Mouse (Mus musculus) forebrain, embryonic 11.5 days (tissue): ENCODE measurements at regions not wholly inside any gene's neighbourhood (a gene's known extent, or its start where the extent isn't known, plus 50 kb on each side); places are given as distances from the start of the nearest gene placed in this dataset.

ENCODE experiments used
- ATAC-seq: fragments of 200-750 bp; cut with Nextera tagmentation; replicated peaks from 2 replicates; pipeline ENCODE4 v1.8.0; 2017; ENCODE audit warnings: moderate TSS enrichment; ENCODE audit not compliant: low FRiP score
- DNase-seq: peaks from one replicate; pipeline ENCODE4 v3.0.0-alpha.2; 2017; ENCODE audit warnings: low spot score
- H3K27ac ChIP-seq: fragments of 300-500 bp; sonication (generic); 2 replicates; pipeline ENCODE4 v1.5.1; 2014; ENCODE audit warnings: low read depth, low read length
- H3K27me3 ChIP-seq: fragments of 300-500 bp; sonication (generic); 2 replicates; pipeline ENCODE4 v1.6.1; 2014; ENCODE audit warnings: mild to moderate bottlenecking, low read length, mixed read lengths; ENCODE audit not compliant: control insufficient read depth, insufficient read depth
- H3K36me3 ChIP-seq: fragments of 300-500 bp; sonication (generic); 2 replicates; pipeline ENCODE4 v1.6.1; 2014; ENCODE audit warnings: mild to moderate bottlenecking, low read length, moderate library complexity, mixed read lengths; ENCODE audit not compliant: control insufficient read depth, insufficient read depth
- H3K4me1 ChIP-seq: fragments of 300-500 bp; sonication (generic); replicated peaks from 2 replicates; pipeline ENCODE4 v1.6.1; 2014; ENCODE audit warnings: low read length, mixed read lengths; ENCODE audit not compliant: control insufficient read depth, insufficient read depth
- H3K4me2 ChIP-seq: fragments of 300-500 bp; sonication (generic); 2 replicates; pipeline ENCODE4 v1.6.1; 2014; ENCODE audit warnings: low read depth, mild to moderate bottlenecking, low read length, moderate library complexity, mixed read lengths; ENCODE audit not compliant: severe bottlenecking
- H3K4me3 ChIP-seq: fragments of 300-500 bp; sonication (generic); 2 replicates; pipeline ENCODE4 v1.5.1; 2014; ENCODE audit warnings: low read depth, low read length
- H3K9ac ChIP-seq: fragments of 300-500 bp; sonication (generic); 2 replicates; pipeline ENCODE4 v1.6.1; 2014; ENCODE audit warnings: low read length
- H3K9me3 ChIP-seq: fragments of 300-500 bp; sonication (generic); 2 replicates; pipeline ENCODE4 v1.6.1; 2016; ENCODE audit warnings: low read length, mixed read lengths; ENCODE audit not compliant: control insufficient read depth
- WGBS: fragments of 180-500 bp; shearing (Covaris S2); extraction: QIAGEN DNeasy Blood & Tissue Kit; methylation state at CpG from one replicate; pipeline ENCODE4 v1.1.7; 2014; 5-methylcytosine and 5-hydroxymethylcytosine counted together

DNA sequence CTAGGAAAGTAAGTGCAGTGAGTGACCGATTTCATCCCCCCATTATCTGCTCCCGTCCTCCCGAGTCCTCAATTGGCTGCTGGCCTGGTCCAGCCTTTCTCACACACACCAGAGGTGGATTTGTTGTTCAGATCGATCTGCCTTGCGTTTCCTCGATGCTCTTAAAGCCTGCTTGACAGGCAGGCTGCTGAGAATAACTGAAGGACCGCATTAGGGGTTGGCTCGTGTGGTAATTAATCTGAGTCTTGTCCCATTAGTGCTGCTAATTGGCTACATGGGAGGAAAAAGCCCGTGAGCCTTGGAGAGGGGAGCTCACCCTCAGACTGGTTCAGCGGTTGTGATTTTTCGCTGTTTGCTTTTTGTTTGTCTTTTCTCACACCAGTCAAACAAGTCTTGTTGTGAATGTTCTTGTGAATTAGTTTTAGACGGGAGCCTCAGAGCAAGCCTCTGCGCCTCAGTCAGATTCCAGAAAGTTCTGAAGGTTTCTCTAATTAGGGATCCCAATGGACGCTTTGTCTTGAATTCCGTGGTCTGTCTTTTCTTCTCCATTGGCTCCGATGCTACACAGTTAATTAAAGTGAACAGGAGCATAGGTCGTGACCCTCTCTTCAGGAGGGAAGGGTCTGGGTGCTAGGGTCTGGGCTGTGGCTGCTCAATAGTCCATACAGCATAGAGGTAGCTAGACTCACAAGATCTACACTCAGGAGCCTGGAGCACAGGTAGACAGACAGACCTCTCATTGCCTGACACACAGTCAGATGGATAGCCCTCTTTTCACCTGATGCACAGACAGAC, 226.1 kb upstream of the BB014433 start:
- no peaks in the 10 kb centered on the region for H3K27me3 ChIP-seq
- WGBS: 7% methylated on average over 17 of the region's 17 CpGs
- H3K27ac ChIP-seq: no peak overlapping the region
- H3K4me3 ChIP-seq: no peak overlapping the region
- ATAC-seq (peak; percentile 90), DNase-seq (peak; percentile 70)
- no peak overlapping the region for H3K4me2 ChIP-seq
- no peaks in the 10 kb centered on the region for H3K9me3 ChIP-seq
- no peaks in the 10 kb centered on the region for H3K36me3 ChIP-seq
- H3K4me1 ChIP-seq: peaks cover 2% of the 10 kb centered on the region; the same call in 1 of the 2 replicates
- H3K9ac ChIP-seq: no peak overlapping the region

DNA sequence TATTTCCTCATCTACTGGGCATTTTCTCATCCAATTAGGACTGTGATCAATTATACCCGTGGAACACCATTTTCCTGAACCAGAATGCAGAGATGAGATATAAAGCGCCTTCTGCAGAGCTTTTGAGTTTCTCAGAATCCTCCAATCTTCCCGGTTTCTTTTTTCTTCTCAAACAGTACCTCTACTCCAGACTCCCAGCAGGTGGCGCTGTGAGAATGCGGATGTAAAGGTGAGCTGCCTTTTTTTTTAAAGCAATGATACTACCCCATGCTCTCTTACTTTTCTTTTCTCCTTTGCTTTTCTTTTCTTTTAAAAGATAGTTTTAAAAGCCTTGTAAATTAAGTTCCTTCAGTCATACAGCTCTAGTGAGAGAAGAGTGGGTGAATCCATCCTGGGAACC, 224.4 kb upstream of the BB014433 start:
- 8% methylated on average over 5 of the region's 5 CpGs for WGBS
- no peak for ATAC-seq
- no peak overlapping the region for H3K9ac ChIP-seq
- peaks cover 2% of the 10 kb centered on the region; the same call in 1 of the 2 replicates for H3K4me1 ChIP-seq
- H3K27me3 ChIP-seq: no peaks in the 10 kb centered on the region
- no peaks in the 10 kb centered on the region for H3K9me3 ChIP-seq
- H3K27ac ChIP-seq: no peak overlapping the region
- DNase-seq: peak; percentile 81
- no peak overlapping the region for H3K4me3 ChIP-seq
- no peaks in the 10 kb centered on the region for H3K36me3 ChIP-seq
- no peak overlapping the region for H3K4me2 ChIP-seq

DNA sequence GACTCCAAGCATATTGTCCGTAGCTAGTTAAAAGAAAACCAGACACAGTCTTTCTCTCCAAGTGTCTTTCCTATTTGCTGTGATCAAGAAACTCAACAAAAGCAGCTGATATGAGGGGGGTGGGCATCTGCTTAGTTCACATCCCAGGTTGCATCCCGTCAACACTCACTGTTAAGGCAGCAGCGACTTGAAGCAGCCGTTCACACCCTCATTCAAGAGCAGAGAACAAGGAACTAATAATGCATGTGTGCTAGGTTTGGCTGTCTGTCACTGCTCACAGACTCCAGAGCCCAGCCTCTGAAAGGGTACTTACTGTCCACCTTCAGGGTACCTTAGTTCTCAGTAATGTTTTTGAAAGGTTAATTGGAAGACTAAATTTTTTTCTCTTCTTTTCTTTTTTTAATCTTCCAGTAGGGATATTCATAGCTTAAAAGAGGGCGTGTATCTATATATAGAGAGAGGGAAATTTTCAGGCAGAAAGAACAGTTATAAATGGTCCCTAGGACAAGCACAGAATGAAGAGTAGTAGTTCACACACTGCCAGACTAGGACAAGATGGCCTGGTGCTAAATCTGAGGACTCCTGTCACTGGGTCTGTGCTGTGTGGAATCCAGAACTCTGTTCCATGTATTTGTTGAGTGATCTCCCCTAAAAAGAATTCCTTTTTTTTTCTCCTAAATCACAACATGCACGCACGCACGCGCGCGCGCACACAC, 199.1 kb upstream of the BB014433 start:
- ATAC-seq: no peak
- Histone ChIP-seq H3K27me3 (no peaks in the 10 kb centered on the region), H3K9me3 (no peaks in the 10 kb centered on the region), H3K36me3 (no peaks in the 10 kb centered on the region), H3K4me2 (no peak overlapping the region), H3K4me3 (no peak overlapping the region), H3K4me1 (no peaks in the 10 kb centered on the region), H3K9ac (no peak overlapping the region), H3K27ac (no peak overlapping the region)
- no peak for DNase-seq
- 93% methylated on average over 12 of the region's 12 CpGs for WGBS

DNA sequence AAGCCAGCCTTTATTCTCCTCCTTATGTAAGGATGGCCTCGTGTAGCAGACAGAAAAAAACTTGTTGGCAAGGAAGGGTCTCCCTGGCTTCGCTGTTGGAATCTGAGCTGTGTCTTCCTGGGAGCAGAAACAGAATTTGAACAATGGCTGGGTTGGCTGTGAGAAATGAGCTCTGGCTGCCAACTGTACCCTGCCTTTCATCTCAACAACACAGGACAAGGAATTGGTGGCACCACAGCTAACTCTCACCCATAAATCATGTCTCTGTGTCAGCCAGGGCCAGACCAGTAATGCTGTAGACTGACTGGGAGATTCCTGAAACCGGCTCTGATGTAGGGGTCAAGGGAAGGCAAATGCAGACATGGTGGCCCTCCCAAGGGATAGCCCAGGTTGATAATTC, 189.5 kb upstream of the BB014433 start:
- no peak overlapping the region for H3K27ac ChIP-seq
- H3K9me3 ChIP-seq: no peaks in the 10 kb centered on the region
- 84% methylated on average over 3 of the region's 3 CpGs for WGBS
- no peak for DNase-seq
- H3K9ac ChIP-seq: no peak overlapping the region
- no peak for ATAC-seq
- no peaks in the 10 kb centered on the region for H3K36me3 ChIP-seq
- no peaks in the 10 kb centered on the region for H3K27me3 ChIP-seq
- H3K4me1 ChIP-seq: no peaks in the 10 kb centered on the region
- H3K4me3 ChIP-seq: no peak overlapping the region
- no peak overlapping the region for H3K4me2 ChIP-seq

DNA sequence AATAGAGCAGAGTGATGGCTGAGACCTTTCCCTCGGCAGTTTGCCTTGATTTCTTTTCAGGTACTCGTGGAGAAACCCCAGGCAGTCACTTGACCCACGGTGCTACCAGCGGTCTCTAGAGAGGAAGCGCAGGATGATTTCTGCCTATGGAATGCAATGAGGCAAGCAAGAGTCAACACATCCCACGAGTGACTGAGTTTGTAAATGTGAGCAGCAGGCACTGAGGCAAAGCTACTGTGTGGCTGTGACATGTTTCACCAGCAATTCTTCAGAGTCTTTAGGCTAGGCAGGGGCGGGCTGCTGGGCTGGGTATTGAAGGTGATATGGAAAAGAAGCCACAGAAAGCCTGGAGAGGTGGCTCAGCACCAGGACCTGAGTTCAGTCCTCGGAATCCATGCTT, 187.4 kb upstream of the BB014433 start:
- Histone ChIP-seq H3K27me3 (no peaks in the 10 kb centered on the region), H3K4me2 (no peak overlapping the region), H3K9me3 (no peaks in the 10 kb centered on the region), H3K27ac (no peak overlapping the region), H3K9ac (no peak overlapping the region), H3K4me1 (no peaks in the 10 kb centered on the region), H3K4me3 (no peak overlapping the region), H3K36me3 (no peaks in the 10 kb centered on the region)
- DNase-seq (no peak), ATAC-seq (no peak)
- 66% methylated on average over 8 of the region's 8 CpGs for WGBS

DNA sequence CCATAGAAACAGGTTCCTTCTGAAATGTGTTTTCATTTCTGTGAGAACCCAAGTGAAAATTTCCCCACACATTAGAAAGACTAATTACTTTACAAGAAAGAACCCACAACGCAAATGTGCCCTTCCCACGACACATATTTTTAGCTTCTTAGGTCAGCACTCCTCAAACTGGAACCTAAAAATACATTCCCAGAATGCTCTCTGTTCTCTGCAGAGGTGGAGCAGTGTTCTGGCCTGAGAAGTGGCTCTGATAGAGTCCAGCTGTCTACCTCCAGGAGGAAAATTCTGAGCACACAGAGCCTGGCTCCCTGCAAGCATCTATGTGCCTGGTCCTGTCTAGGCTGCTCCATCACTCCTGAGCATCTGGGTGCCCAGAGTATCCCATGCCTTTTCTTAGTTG, 184.3 kb upstream of the BB014433 start:
- Histone ChIP-seq H3K4me3 (no peak overlapping the region), H3K9me3 (no peaks in the 10 kb centered on the region), H3K27ac (no peak overlapping the region), H3K27me3 (no peaks in the 10 kb centered on the region), H3K4me2 (no peak overlapping the region), H3K4me1 (no peaks in the 10 kb centered on the region), H3K9ac (no peak overlapping the region), H3K36me3 (no peaks in the 10 kb centered on the region)
- ATAC-seq (no peak), DNase-seq (no peak)
- WGBS: 91% methylated on average over 2 of the region's 2 CpGs

DNA sequence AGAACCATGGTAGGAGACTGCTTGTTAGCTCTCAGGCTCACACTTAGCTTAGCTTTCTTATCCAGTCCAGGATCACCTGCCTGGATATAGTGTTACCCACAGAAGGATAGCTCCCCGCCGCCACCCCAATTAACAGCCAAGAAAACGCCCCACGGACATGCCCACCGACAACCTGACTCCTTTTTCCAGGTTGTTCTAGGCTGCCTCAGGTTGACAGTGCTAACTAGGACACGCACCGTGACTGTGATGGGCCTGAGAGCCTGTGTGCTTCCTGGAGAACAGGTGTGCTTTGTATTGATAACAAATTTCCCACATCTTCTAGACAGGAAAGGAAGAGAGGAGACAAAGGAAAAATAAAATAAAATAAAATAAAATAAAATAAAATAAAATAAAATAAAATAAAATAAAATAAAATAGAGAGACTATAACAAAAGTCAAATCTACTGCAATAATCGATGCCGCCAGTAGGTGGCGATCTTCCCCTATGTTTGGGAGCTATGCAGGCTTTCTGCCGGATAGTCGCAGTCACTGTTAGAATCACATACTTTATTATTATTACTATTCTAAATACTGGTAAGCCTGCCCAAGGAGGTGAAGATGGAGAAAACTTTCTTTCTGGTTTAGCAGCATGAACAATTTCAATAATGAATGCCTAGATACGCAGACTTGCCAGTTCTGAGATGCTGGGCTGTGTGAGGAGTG, 175.5 kb upstream of the BB014433 start:
- ATAC-seq: peak; percentile 45

DNA sequence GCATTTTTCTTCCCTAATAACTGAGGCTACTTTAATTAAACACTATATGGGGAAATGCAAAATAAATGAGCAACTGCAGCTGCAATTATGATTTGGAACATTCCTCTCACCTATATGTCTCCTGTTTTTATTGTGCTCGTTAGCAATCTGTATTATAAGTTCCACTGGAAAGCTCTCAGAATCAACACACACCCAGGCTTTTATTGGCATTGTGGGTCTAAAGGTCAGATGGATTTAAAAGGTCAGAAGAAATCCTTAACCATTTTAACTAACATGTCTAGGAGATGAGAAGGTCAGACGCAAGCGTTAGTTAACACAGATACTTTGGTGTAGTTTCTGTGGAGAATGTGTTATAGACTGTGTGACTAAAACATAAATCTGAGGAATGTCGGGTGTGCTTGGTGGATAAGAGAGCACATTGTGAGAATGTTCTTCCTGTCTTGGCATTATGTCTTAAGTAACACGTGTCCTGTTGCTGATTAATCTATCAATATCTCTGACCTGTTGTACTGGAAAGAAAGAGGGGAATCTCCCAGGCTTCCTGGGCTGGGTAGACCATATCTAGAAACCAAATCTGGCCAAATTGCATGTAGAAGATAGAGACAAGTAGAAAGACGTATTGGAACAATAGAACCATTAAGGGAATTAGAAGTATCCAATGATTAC, 164.1 kb upstream of the BB014433 start:
- H3K36me3 ChIP-seq: no peaks in the 10 kb centered on the region
- H3K27me3 ChIP-seq: no peaks in the 10 kb centered on the region
- no peak overlapping the region for H3K4me2 ChIP-seq
- no peak overlapping the region for H3K27ac ChIP-seq
- H3K4me3 ChIP-seq: no peak overlapping the region
- H3K4me1 ChIP-seq: no peaks in the 10 kb centered on the region
- no peak for ATAC-seq
- 76% methylated on average over 6 of the region's 6 CpGs for WGBS
- no peaks in the 10 kb centered on the region for H3K9me3 ChIP-seq
- no peak for DNase-seq
- no peak overlapping the region for H3K9ac ChIP-seq

More for the DNA sequence above, 175.5 kb upstream of the BB014433 start:
- Histone ChIP-seq H3K9me3 (no peaks in the 10 kb centered on the region), H3K27ac (no peak overlapping the region), H3K4me3 (no peak overlapping the region), H3K4me2 (no peak overlapping the region), H3K4me1 (no peaks in the 10 kb centered on the region), H3K9ac (no peak overlapping the region), H3K36me3 (no peaks in the 10 kb centered on the region), H3K27me3 (no peaks in the 10 kb centered on the region)
- WGBS: 44% methylated on average over 13 of the region's 13 CpGs
- DNase-seq: peak; percentile 73
